Mouse (Mus musculus): ENCODE measurements around the gene Hp1bp3.

The Hp1bp3 gene

GRCm38 (mm10) chr4:138216200-138216890, at the start of gene Hp1bp3:
Hp1bp3 (plus strand) TSS chr4:138216296.
- peak; percentile 59 to 71 for DNase-seq (ENCODE audit: low spot score in 2 of 2)

GRCm38 (mm10) chr4:138166519-138166918, 49.6 kb upstream of the Hp1bp3 start:
- no peak for DNase-seq (ENCODE audit: low spot score in 2 of 2)

- no peak for DNase-seq (ENCODE audit: low spot score in 2 of 2)
These were observed 47.9 kb upstream of the Hp1bp3 start for GRCm38 (mm10) chr4:138168162-138168561.

GRCm38 (mm10) chr4:138169420-138169819, 46.7 kb upstream of the Hp1bp3 start:
- no peak for DNase-seq (ENCODE audit: low spot score in 2 of 2)

- DNase-seq (ENCODE audit: low spot score in 2 of 2): no peak
These were observed 43.4 kb upstream of the Hp1bp3 start for GRCm38 (mm10) chr4:138172686-138173085.

- no peak for DNase-seq (ENCODE audit: low spot score in 2 of 2)
These were observed 36.7 kb upstream of the Hp1bp3 start for GRCm38 (mm10) chr4:138179391-138179790.

- no peak for DNase-seq (ENCODE audit: low spot score in 2 of 2)
These were observed 35.4 kb upstream of the Hp1bp3 start for GRCm38 (mm10) chr4:138180719-138181118.

GRCm38 (mm10) chr4:138184056-138184455, 32.0 kb upstream of the Hp1bp3 start:
- no peak for DNase-seq (ENCODE audit: low spot score in 2 of 2)

- no peak for DNase-seq (ENCODE audit: low spot score in 2 of 2)
These were observed 31.5 kb upstream of the Hp1bp3 start for GRCm38 (mm10) chr4:138184573-138184981.

GRCm38 (mm10) chr4:138185961-138186360, 30.1 kb upstream of the Hp1bp3 start:
- DNase-seq (ENCODE audit: low spot score in 2 of 2): no peak

GRCm38 (mm10) chr4:138187995-138188394, 28.1 kb upstream of the Hp1bp3 start:
- no peak for DNase-seq (ENCODE audit: low spot score in 2 of 2)

- DNase-seq (ENCODE audit: low spot score in 2 of 2): no peak
These were observed 23.5 kb upstream of the Hp1bp3 start for GRCm38 (mm10) chr4:138192561-138192960.

GRCm38 (mm10) chr4:138200769-138201168, 15.3 kb upstream of the Hp1bp3 start:
- no peak for DNase-seq (ENCODE audit: low spot score in 2 of 2)

GRCm38 (mm10) chr4:138201696-138202095, 14.4 kb upstream of the Hp1bp3 start:
- DNase-seq (ENCODE audit: low spot score in 2 of 2): no peak

GRCm38 (mm10) chr4:138210116-138210515, 6.0 kb upstream of the Hp1bp3 start:
- no peak for DNase-seq (ENCODE audit: low spot score in 2 of 2)

GRCm38 (mm10) chr4:138213861-138214260, 2.2 kb upstream of the Hp1bp3 start:
- no peak for DNase-seq (ENCODE audit: low spot score in 2 of 2)

- DNase-seq (ENCODE audit: low spot score in 2 of 2): no peak
These were observed 361 bp upstream of the Hp1bp3 start for GRCm38 (mm10) chr4:138215671-138216199.

- DNase-seq (ENCODE audit: low spot score in 2 of 2): peak; percentile 97 to 98
These were observed 846 bp downstream of the Hp1bp3 start for GRCm38 (mm10) chr4:138216891-138217392.

- DNase-seq (ENCODE audit: low spot score in 2 of 2): no peak
These were observed 1.3 kb downstream of the Hp1bp3 start for GRCm38 (mm10) chr4:138217441-138217840.

GRCm38 (mm10) chr4:138217951-138218685, 2.0 kb downstream of the Hp1bp3 start:
- DNase-seq (ENCODE audit: low spot score in 2 of 2): no peak

GRCm38 (mm10) chr4:138219331-138219730, 3.2 kb downstream of the Hp1bp3 start:
- no peak for DNase-seq (ENCODE audit: low spot score in 2 of 2)

- no peak for DNase-seq (ENCODE audit: low spot score in 2 of 2)
These were observed 4.7 kb downstream of the Hp1bp3 start for GRCm38 (mm10) chr4:138220761-138221160.

- no peak for DNase-seq (ENCODE audit: low spot score in 2 of 2)
These were observed 5.3 kb downstream of the Hp1bp3 start for GRCm38 (mm10) chr4:138221406-138221805.
